Mouse (Mus musculus) E14TG2a.4 (cell line): ENCODE results near the gene Olfr329-ps.

Experiments
- CTCF ChIP-seq: conservative IDR thresholded peaks from 2 replicates; pipeline ENCODE4 v1.5.1; 2014; ENCODE audit warnings: low read length
- NANOG ChIP-seq: IDR thresholded peaks from 2 replicates; pipeline ENCODE4 v1.6.1; 2014; ENCODE audit warnings: borderline replicate concordance, low read length, mixed read lengths

GRCm38 (mm10) chr11:58555536-58555935, 9.3 kb upstream of the Olfr329-ps start, which contains the start of gene Olfr328:
- TF ChIP-seq CTCF = no peak
- no peak for TF ChIP-seq NANOG
